Mouse (Mus musculus): ENCODE data around the gene Isl2. TPM values are rescaled to one million over a fixed set of nuclear protein-coding genes. Genes with fewer than 3 reads are reported as not detected.
A peak's percentile ranks its signal among the peaks of the same experiment; 100 is the strongest.

Gene Isl2
- polyA plus RNA-seq, 1 experiment from 2014 or later = 6.7 TPM

DNA sequence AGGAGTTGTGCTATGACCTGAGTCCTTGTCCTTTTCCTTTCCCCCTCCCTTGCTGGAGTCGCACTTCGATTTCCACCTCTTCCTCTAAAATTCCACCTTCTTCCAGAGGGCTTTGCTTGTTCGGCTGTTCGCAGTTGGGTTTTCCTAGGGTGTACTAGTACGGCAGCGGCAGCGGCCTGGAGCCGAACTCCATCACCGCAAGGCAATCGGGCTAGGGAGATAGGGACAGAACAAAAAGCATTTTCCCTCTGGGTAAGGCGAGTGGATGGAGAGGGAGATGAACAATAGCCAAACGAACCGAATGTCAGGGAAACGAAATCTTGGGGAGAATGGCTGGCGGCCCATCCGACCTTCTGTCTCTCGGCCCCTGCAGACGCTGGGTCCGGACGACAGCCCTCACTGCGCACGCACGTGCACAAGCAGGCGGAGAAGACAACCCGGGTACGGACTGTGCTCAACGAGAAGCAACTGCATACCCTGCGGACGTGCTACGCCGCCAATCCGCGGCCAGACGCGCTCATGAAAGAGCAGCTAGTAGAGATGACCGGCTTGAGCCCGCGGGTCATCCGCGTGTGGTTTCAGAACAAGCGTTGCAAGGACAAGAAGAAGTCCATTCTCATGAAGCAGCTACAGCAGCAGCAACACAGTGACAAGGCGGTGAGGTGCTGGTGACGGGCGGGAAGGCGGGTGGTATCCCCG, 5.4 kb downstream of the Isl2 start:
- 6% methylated on average over 46 of the region's 46 CpGs for WGBS

DNA sequence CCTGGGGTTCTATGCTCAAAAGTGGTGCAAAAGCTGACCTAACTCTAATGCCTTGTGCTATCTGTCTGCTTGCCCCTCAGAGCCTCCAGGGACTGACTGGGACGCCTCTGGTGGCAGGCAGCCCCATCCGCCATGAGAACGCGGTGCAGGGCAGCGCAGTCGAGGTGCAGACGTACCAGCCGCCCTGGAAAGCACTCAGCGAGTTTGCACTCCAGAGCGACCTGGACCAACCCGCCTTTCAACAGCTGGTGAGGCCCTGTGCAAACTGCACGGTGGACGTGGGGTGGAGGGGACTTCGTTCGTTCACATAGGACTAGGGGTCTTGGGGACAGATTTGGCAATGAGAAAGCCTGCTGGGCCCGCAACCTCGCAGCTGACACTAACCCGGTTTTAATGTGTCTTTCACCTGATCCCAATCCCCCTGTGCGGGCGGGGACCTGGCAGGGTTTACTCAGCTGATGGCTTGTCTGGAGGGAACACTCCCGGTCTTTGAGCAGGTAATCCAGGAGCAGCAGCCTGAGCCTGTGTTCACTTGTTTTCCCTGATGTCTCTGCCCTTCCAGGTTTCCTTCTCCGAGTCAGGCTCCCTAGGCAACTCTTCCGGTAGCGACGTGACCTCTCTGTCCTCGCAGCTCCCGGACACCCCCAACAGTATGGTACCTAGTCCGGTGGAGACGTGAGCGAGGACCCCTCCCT, 6.5 kb downstream of the Isl2 start:
- Histone ChIP-seq H3K4me1 (replicated peaks; ENCODE audit: control insufficient read depth, insufficient read depth, low read length) (peaks cover 24% of the 10 kb centered on the region), H3K4me3 (ENCODE audit: low read depth, low read length) (peak overlapping the region; percentile 45), H3K4me2 (ENCODE audit: low read length) (peak overlapping the region; percentile 70), H3K9me3 (ENCODE audit: control insufficient read depth, low read length) (no peaks in the 10 kb centered on the region), H3K27me3 (replicated peaks; ENCODE audit: control insufficient read depth, insufficient read depth, low read length) (peaks cover 85% of the 10 kb centered on the region), H3K27ac (ENCODE audit: low read depth) (no peak overlapping the region), H3K9ac (ENCODE audit: low read length) (peak overlapping the region; percentile 23; the same call in 1 of the 2 replicates), H3K36me3 (ENCODE audit: control insufficient read depth, insufficient read depth, low read length) (no peaks in the 10 kb centered on the region)
- ATAC-seq (replicated peaks; ENCODE audit: low FRiP score, low TSS enrichment, low read depth) (no peak), DNase-seq (ENCODE audit: low spot score) (peak; percentile 86)
- 19% methylated on average over 30 of the region's 30 CpGs for WGBS

More for the DNA sequence above, 5.4 kb downstream of the Isl2 start:
- Histone ChIP-seq H3K4me1 (replicated peaks; ENCODE audit: control insufficient read depth, insufficient read depth, low read length) (peaks cover 24% of the 10 kb centered on the region), H3K36me3 (ENCODE audit: control insufficient read depth, insufficient read depth, low read length) (no peaks in the 10 kb centered on the region), H3K9me3 (ENCODE audit: control insufficient read depth, low read length) (no peaks in the 10 kb centered on the region), H3K27me3 (replicated peaks; ENCODE audit: control insufficient read depth, insufficient read depth, low read length) (peaks cover 85% of the 10 kb centered on the region), H3K4me2 (ENCODE audit: low read length) (peak overlapping the region; percentile 70), H3K27ac (ENCODE audit: low read depth) (no peak overlapping the region), H3K4me3 (ENCODE audit: low read depth, low read length) (peak overlapping the region; percentile 45), H3K9ac (ENCODE audit: low read length) (peak overlapping the region; percentile 62)
- DNase-seq (ENCODE audit: low spot score) (peak; percentile 90), ATAC-seq (replicated peaks; ENCODE audit: low FRiP score, low TSS enrichment, low read depth) (no peak)

DNA sequence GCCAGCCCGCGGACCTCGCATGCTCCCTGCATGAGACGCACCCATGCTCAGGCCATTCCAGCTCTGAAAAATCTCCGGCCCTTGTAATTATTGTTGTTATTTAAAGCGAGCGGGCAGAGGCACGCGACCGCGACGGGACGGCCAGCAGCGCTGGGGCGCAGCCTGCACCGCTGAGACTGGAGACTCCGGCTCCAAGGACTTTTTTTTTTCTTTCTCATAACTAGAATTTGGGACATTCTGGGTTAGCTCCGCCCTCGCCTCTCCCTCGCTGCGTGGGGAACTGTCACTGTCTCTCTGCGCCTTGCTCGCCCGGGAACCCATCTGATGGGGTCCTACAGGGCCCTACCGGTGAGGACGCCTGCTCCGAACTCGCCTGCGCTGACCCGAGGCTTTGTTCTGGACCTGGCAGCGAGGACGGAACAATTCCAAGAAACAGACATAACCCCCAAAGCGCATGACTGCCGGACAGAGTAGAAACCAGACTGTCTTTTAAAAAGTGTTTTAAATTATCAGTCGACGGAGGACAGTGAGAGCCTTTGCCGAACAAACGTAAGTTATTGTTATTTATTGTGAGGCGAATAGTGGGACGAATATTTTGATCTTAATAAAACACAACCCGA, 7.2 kb downstream of the Isl2 start:
- H3K9ac ChIP-seq (ENCODE audit: low read length) = no peak overlapping the region
- H3K27me3 ChIP-seq (replicated peaks; ENCODE audit: control insufficient read depth, insufficient read depth, low read length) = peaks cover 78% of the 10 kb centered on the region
- H3K4me3 ChIP-seq (ENCODE audit: low read depth, low read length) = peak overlapping the region; percentile 20
- H3K4me2 ChIP-seq (ENCODE audit: low read length) = peak overlapping the region; percentile 70
- H3K36me3 ChIP-seq (ENCODE audit: control insufficient read depth, insufficient read depth, low read length) = no peaks in the 10 kb centered on the region
- no peak overlapping the region for H3K27ac ChIP-seq (ENCODE audit: low read depth)
- 18% methylated on average over 41 of the region's 41 CpGs for WGBS
- H3K4me1 ChIP-seq (replicated peaks; ENCODE audit: control insufficient read depth, insufficient read depth, low read length) = peaks cover 24% of the 10 kb centered on the region
- ATAC-seq (replicated peaks; ENCODE audit: low FRiP score, low TSS enrichment, low read depth) (no peak), DNase-seq (ENCODE audit: low spot score) (no peak)
- no peaks in the 10 kb centered on the region for H3K9me3 ChIP-seq (ENCODE audit: control insufficient read depth, low read length)

DNA sequence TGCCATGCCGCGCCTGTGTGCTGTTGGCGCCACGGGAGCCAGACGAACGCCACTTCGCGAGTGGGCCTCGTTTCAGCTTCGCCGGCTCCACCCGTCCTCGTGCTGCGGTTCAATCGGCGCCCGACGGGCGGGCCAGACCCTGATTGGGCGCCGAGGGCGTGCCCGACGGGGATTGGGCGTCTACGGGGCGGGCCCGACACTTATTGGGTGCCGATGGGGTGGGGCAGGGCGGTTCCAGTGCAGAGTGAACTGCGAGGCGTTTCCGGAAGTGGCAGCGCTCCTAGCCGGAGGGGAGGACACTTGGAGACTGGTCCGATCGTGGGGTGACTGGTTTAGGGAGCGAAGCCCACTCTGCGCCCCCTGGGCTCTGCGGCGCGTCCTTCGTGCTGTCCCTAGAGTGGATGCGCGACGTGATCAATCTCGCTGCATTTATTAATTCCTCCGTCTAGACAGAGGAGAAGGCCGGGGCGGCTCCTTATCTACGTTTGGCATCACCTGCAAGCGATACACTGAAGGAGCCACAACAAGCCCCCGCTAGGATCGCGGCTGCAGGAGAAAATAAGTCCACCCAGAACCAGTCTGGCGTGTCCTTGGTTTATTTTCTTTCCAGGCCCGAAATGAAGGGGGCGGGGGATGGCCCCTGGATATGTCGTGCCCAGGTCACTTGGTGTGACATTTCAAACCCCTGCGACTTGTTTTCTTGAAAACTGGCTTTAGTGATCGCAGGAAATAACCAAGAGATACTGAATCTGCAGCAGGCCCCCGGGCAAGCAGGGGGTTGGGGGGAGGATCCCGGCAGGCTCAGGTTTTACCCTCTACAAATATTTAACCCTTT, 7.9 kb downstream of the Isl2 start:
- ATAC-seq (replicated peaks; ENCODE audit: low FRiP score, low TSS enrichment, low read depth) (peak; percentile 29; the same call in 1 of the 2 replicates), DNase-seq (ENCODE audit: low spot score) (peak; percentile 76)
- peak overlapping the region; percentile 20 for H3K4me3 ChIP-seq (ENCODE audit: low read depth, low read length)
- H3K27ac ChIP-seq (ENCODE audit: low read depth) = no peak overlapping the region
- H3K4me2 ChIP-seq (ENCODE audit: low read length) = peak overlapping the region; percentile 70
- H3K9me3 ChIP-seq (ENCODE audit: control insufficient read depth, low read length) = no peaks in the 10 kb centered on the region
- WGBS = 15% methylated on average over 63 of the region's 63 CpGs
- peaks cover 75% of the 10 kb centered on the region for H3K27me3 ChIP-seq (replicated peaks; ENCODE audit: control insufficient read depth, insufficient read depth, low read length)
- H3K9ac ChIP-seq (ENCODE audit: low read length) = no peak overlapping the region
- H3K4me1 ChIP-seq (replicated peaks; ENCODE audit: control insufficient read depth, insufficient read depth, low read length) = peaks cover 24% of the 10 kb centered on the region
- H3K36me3 ChIP-seq (ENCODE audit: control insufficient read depth, insufficient read depth, low read length) = no peaks in the 10 kb centered on the region

DNA sequence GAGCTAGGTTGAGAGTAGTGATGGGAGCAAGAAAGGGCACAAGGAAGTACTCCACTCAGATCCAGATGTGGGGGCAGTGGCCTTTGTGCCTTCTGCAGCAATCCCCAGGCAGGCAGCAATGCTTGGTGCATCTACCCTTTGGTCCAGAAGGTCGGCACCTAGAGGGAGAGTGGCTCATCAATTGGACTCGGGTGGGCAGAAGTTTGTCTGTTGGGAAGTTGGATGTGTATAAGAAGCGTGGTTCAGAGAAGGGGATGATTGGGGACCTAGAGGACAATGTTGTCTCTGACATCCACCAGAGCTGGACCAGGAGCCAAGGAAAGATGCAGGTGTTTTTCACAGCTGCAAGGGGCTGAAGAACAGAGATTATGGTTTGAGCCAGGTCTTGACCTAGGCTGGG, 10.4 kb downstream of the Isl2 start:
- ATAC-seq (replicated peaks; ENCODE audit: low FRiP score, low TSS enrichment, low read depth) = no peak
- H3K4me2 ChIP-seq (ENCODE audit: low read length) = peak overlapping the region; percentile 39; the same call in 1 of the 2 replicates
- H3K27ac ChIP-seq (ENCODE audit: low read depth) = no peak overlapping the region
- H3K9ac ChIP-seq (ENCODE audit: low read length) = no peak overlapping the region
- H3K4me1 ChIP-seq (replicated peaks; ENCODE audit: control insufficient read depth, insufficient read depth, low read length) = peaks cover 23% of the 10 kb centered on the region
- no peaks in the 10 kb centered on the region for H3K9me3 ChIP-seq (ENCODE audit: control insufficient read depth, low read length)
- H3K4me3 ChIP-seq (ENCODE audit: low read depth, low read length) = no peak overlapping the region
- WGBS = 43% methylated on average over 3 of the region's 3 CpGs
- peaks cover 56% of the 10 kb centered on the region for H3K27me3 ChIP-seq (replicated peaks; ENCODE audit: control insufficient read depth, insufficient read depth, low read length)
- no peaks in the 10 kb centered on the region for H3K36me3 ChIP-seq (ENCODE audit: control insufficient read depth, insufficient read depth, low read length)
- no peak for DNase-seq (ENCODE audit: low spot score)

DNA sequence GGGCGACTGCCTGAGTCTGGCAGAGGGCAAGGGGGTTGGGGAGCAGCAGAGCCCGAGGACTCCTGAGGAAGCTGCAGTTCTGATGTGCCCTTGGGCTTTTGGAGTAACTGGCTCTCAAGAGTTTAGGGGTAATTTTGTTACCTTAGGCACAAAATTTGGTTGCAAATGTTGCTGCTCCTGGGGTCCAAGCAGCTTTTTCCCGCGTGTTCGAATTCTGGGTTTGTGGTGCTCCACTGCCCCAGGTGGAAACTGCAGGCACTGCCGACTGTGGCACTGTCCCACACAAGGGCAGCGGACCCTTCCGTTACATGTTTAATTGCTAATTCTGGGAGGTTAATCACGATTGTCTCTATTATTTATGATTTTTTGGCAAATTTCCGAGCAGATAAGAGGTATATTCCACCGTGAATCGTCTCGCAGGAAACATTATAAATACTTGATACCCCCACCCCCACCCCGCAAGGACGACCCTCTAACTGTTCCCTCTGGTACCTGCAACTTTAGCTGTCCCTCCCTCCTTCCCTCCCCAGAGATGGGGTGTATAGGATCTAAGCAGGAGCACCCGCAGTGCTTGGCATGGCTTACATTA, 10.9 kb downstream of the Isl2 start:
- Histone ChIP-seq H3K27me3 (replicated peaks; ENCODE audit: control insufficient read depth, insufficient read depth, low read length) (peaks cover 51% of the 10 kb centered on the region), H3K4me1 (replicated peaks; ENCODE audit: control insufficient read depth, insufficient read depth, low read length) (peaks cover 19% of the 10 kb centered on the region), H3K9me3 (ENCODE audit: control insufficient read depth, low read length) (no peaks in the 10 kb centered on the region), H3K9ac (ENCODE audit: low read length) (no peak overlapping the region), H3K4me3 (ENCODE audit: low read depth, low read length) (no peak overlapping the region), H3K27ac (ENCODE audit: low read depth) (no peak overlapping the region), H3K36me3 (ENCODE audit: control insufficient read depth, insufficient read depth, low read length) (no peaks in the 10 kb centered on the region), H3K4me2 (ENCODE audit: low read length) (peak overlapping the region; percentile 39; the same call in 1 of the 2 replicates)
- DNase-seq (ENCODE audit: low spot score) = no peak
- ATAC-seq (replicated peaks; ENCODE audit: low FRiP score, low TSS enrichment, low read depth) = no peak
- WGBS = 12% methylated on average over 16 of the region's 16 CpGs

DNA sequence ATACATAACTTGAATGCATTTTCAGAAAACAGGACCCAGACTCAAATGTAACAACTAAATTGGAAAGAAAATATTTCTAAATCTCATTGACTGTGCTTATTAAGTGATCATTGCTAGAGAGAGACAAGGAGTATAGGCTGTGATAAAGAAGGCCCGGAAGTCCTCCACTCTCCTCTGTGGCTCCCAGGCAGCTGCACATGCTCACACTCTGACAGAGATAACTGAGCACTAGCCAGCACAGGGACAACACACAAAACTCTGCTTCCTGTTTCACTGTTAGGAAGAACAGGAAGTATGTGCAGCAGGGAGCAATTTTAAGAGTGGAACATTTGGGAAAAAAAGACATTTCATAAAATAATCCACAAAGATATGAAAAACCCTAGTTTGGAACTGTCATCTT, 16.5 kb downstream of the Isl2 start:
- ATAC-seq (replicated peaks; ENCODE audit: low FRiP score, low TSS enrichment, low read depth) (no peak), DNase-seq (ENCODE audit: low spot score) (peak; percentile 48)
- Histone ChIP-seq H3K4me3 (ENCODE audit: low read depth, low read length) (no peak overlapping the region), H3K9ac (ENCODE audit: low read length) (no peak overlapping the region), H3K9me3 (ENCODE audit: control insufficient read depth, low read length) (no peaks in the 10 kb centered on the region), H3K36me3 (ENCODE audit: control insufficient read depth, insufficient read depth, low read length) (no peaks in the 10 kb centered on the region), H3K4me1 (replicated peaks; ENCODE audit: control insufficient read depth, insufficient read depth, low read length) (peaks cover 6% of the 10 kb centered on the region; the same call in 1 of the 2 replicates), H3K4me2 (ENCODE audit: low read length) (no peak overlapping the region), H3K27me3 (replicated peaks; ENCODE audit: control insufficient read depth, insufficient read depth, low read length) (no peaks in the 10 kb centered on the region), H3K27ac (ENCODE audit: low read depth) (no peak overlapping the region)
- WGBS = 35% methylated on average over 1 of the region's 1 CpGs

DNA sequence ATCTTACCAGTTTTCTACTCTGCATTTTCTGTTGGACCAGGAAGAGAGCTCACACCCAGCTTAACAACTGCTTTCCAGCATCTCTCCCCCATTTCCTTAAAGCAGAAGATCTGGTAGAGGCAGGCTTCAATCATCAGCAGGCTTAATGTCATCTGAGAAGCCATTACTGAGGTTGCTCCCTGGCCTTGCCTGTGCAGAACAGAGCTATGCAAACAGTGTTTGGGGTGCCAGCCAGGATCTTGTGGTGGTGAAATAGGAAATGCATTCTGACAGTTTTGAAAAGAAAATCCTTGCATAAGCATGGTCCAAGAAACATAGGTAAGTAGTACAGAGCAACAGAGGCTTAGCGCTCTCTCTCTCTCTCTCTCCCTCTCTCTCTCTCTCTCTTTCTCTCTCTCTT, 22.5 kb downstream of the Isl2 start:
- H3K9me3 ChIP-seq (ENCODE audit: control insufficient read depth, low read length) = no peaks in the 10 kb centered on the region
- H3K27ac ChIP-seq (ENCODE audit: low read depth) = no peak overlapping the region
- H3K4me2 ChIP-seq (ENCODE audit: low read length) = no peak overlapping the region
- H3K36me3 ChIP-seq (ENCODE audit: control insufficient read depth, insufficient read depth, low read length) = no peaks in the 10 kb centered on the region
- no peaks in the 10 kb centered on the region for H3K27me3 ChIP-seq (replicated peaks; ENCODE audit: control insufficient read depth, insufficient read depth, low read length)
- ATAC-seq (replicated peaks; ENCODE audit: low FRiP score, low TSS enrichment, low read depth) (no peak), DNase-seq (ENCODE audit: low spot score) (no peak)
- H3K4me3 ChIP-seq (ENCODE audit: low read depth, low read length) = no peak overlapping the region
- H3K4me1 ChIP-seq (replicated peaks; ENCODE audit: control insufficient read depth, insufficient read depth, low read length) = peaks cover 6% of the 10 kb centered on the region; the same call in 1 of the 2 replicates
- 96% methylated on average over 1 of the region's 1 CpGs for WGBS
- no peak overlapping the region for H3K9ac ChIP-seq (ENCODE audit: low read length)

Data from intestine, embryonic 14.5 days (tissue).